Mouse (Mus musculus): ENCODE data around the gene Amn.

Amn gene

GRCm38 (mm10) chr12:111270629-111271277 is at the start of gene Amn:
Amn (plus strand) TSS chr12:111271095.
- no peak for DNase-seq (ENCODE audit: low read depth, low spot score)
- Histone ChIP-seq H3K36me3 (ENCODE audit: control insufficient read depth, insufficient read depth, low read length, poor library complexity, severe bottlenecking) (peaks cover 2% of the 10 kb centered on the region; the same call in 1 of the 2 replicates), H3K27me3 (ENCODE audit: control insufficient read depth, insufficient read depth, low read length, poor library complexity, severe bottlenecking) (no peaks in the 10 kb centered on the region; the same call in 1 of the 2 replicates)

- no peaks in the 10 kb centered on the region for H3K27me3 ChIP-seq (ENCODE audit: control insufficient read depth, insufficient read depth, low read length, poor library complexity, severe bottlenecking)
- DNase-seq (ENCODE audit: low read depth, low spot score) = no peak
- peaks cover 13% of the 10 kb centered on the region for H3K36me3 ChIP-seq (ENCODE audit: control insufficient read depth, insufficient read depth, low read length, poor library complexity, severe bottlenecking)
These were observed 45.6 kb upstream of the Amn start for GRCm38 (mm10) chr12:111225197-111225780.

- no peak for DNase-seq (ENCODE audit: low read depth, low spot score)
- H3K27me3 ChIP-seq (ENCODE audit: control insufficient read depth, insufficient read depth, low read length, poor library complexity, severe bottlenecking) = no peaks in the 10 kb centered on the region
- H3K36me3 ChIP-seq (ENCODE audit: control insufficient read depth, insufficient read depth, low read length, poor library complexity, severe bottlenecking) = peaks cover 6% of the 10 kb centered on the region
These were observed 43.5 kb upstream of the Amn start for GRCm38 (mm10) chr12:111227410-111227809.

GRCm38 (mm10) chr12:111228488-111228887 is 42.4 kb upstream of the Amn start:
- no peak for DNase-seq (ENCODE audit: low read depth, low spot score)
- H3K27me3 ChIP-seq (ENCODE audit: control insufficient read depth, insufficient read depth, low read length, poor library complexity, severe bottlenecking) = no peaks in the 10 kb centered on the region
- no peaks in the 10 kb centered on the region; the same call in 1 of the 2 replicates for H3K36me3 ChIP-seq (ENCODE audit: control insufficient read depth, insufficient read depth, low read length, poor library complexity, severe bottlenecking)

GRCm38 (mm10) chr12:111230793-111231192 is 40.1 kb upstream of the Amn start:
- Histone ChIP-seq H3K36me3 (ENCODE audit: control insufficient read depth, insufficient read depth, low read length, poor library complexity, severe bottlenecking) (no peaks in the 10 kb centered on the region; the same call in 1 of the 2 replicates), H3K27me3 (ENCODE audit: control insufficient read depth, insufficient read depth, low read length, poor library complexity, severe bottlenecking) (no peaks in the 10 kb centered on the region)
- no peak for DNase-seq (ENCODE audit: low read depth, low spot score)

- Histone ChIP-seq H3K36me3 (ENCODE audit: control insufficient read depth, insufficient read depth, low read length, poor library complexity, severe bottlenecking) (peaks cover 3% of the 10 kb centered on the region; the same call in 1 of the 2 replicates), H3K27me3 (ENCODE audit: control insufficient read depth, insufficient read depth, low read length, poor library complexity, severe bottlenecking) (no peaks in the 10 kb centered on the region)
- DNase-seq (ENCODE audit: low read depth, low spot score) = no peak
These were observed 37.1 kb upstream of the Amn start for GRCm38 (mm10) chr12:111233798-111234197.

- DNase-seq (ENCODE audit: low read depth, low spot score) = no peak
- Histone ChIP-seq H3K36me3 (ENCODE audit: control insufficient read depth, insufficient read depth, low read length, poor library complexity, severe bottlenecking) (peaks cover 5% of the 10 kb centered on the region; the same call in 1 of the 2 replicates), H3K27me3 (ENCODE audit: control insufficient read depth, insufficient read depth, low read length, poor library complexity, severe bottlenecking) (no peaks in the 10 kb centered on the region)
These were observed 36.5 kb upstream of the Amn start for GRCm38 (mm10) chr12:111234383-111234782.

- H3K36me3 ChIP-seq (ENCODE audit: control insufficient read depth, insufficient read depth, low read length, poor library complexity, severe bottlenecking) = peaks cover 5% of the 10 kb centered on the region; the same call in 1 of the 2 replicates
- DNase-seq (ENCODE audit: low read depth, low spot score) = no peak
- H3K27me3 ChIP-seq (ENCODE audit: control insufficient read depth, insufficient read depth, low read length, poor library complexity, severe bottlenecking) = no peaks in the 10 kb centered on the region
These were observed 35.3 kb upstream of the Amn start for GRCm38 (mm10) chr12:111235631-111236030.

- DNase-seq (ENCODE audit: low read depth, low spot score) = no peak
These were observed 33.2 kb upstream of the Amn start for GRCm38 (mm10) chr12:111237611-111238188.

GRCm38 (mm10) chr12:111238345-111238744 is 32.5 kb upstream of the Amn start:
- no peak for DNase-seq (ENCODE audit: low read depth, low spot score)
- Histone ChIP-seq H3K27me3 (ENCODE audit: control insufficient read depth, insufficient read depth, low read length, poor library complexity, severe bottlenecking) (no peaks in the 10 kb centered on the region), H3K36me3 (ENCODE audit: control insufficient read depth, insufficient read depth, low read length, poor library complexity, severe bottlenecking) (peaks cover 8% of the 10 kb centered on the region)

More at GRCm38 (mm10) chr12:111237611-111238188, 33.2 kb upstream of the Amn start:
- Histone ChIP-seq H3K36me3 (ENCODE audit: control insufficient read depth, insufficient read depth, low read length, poor library complexity, severe bottlenecking) (peaks cover 5% of the 10 kb centered on the region), H3K27me3 (ENCODE audit: control insufficient read depth, insufficient read depth, low read length, poor library complexity, severe bottlenecking) (no peaks in the 10 kb centered on the region)

GRCm38 (mm10) chr12:111238778-111239177 is 32.1 kb upstream of the Amn start:
- Histone ChIP-seq H3K36me3 (ENCODE audit: control insufficient read depth, insufficient read depth, low read length, poor library complexity, severe bottlenecking) (peaks cover 11% of the 10 kb centered on the region), H3K27me3 (ENCODE audit: control insufficient read depth, insufficient read depth, low read length, poor library complexity, severe bottlenecking) (no peaks in the 10 kb centered on the region)
- DNase-seq (ENCODE audit: low read depth, low spot score) = no peak

- H3K36me3 ChIP-seq (ENCODE audit: control insufficient read depth, insufficient read depth, low read length, poor library complexity, severe bottlenecking) = peaks cover 13% of the 10 kb centered on the region
- H3K27me3 ChIP-seq (ENCODE audit: control insufficient read depth, insufficient read depth, low read length, poor library complexity, severe bottlenecking) = no peaks in the 10 kb centered on the region
- DNase-seq (ENCODE audit: low read depth, low spot score) = no peak
These were observed 31.0 kb upstream of the Amn start for GRCm38 (mm10) chr12:111239930-111240329.

- no peak for DNase-seq (ENCODE audit: low read depth, low spot score)
- Histone ChIP-seq H3K36me3 (ENCODE audit: control insufficient read depth, insufficient read depth, low read length, poor library complexity, severe bottlenecking) (peaks cover 15% of the 10 kb centered on the region), H3K27me3 (ENCODE audit: control insufficient read depth, insufficient read depth, low read length, poor library complexity, severe bottlenecking) (no peaks in the 10 kb centered on the region)
These were observed 29.0 kb upstream of the Amn start for GRCm38 (mm10) chr12:111241916-111242315.

GRCm38 (mm10) chr12:111242346-111242745 is 28.5 kb upstream of the Amn start:
- no peaks in the 10 kb centered on the region for H3K27me3 ChIP-seq (ENCODE audit: control insufficient read depth, insufficient read depth, low read length, poor library complexity, severe bottlenecking)
- H3K36me3 ChIP-seq (ENCODE audit: control insufficient read depth, insufficient read depth, low read length, poor library complexity, severe bottlenecking) = peaks cover 15% of the 10 kb centered on the region
- DNase-seq (ENCODE audit: low read depth, low spot score) = no peak

GRCm38 (mm10) chr12:111243733-111244132 is 27.2 kb upstream of the Amn start:
- Histone ChIP-seq H3K36me3 (ENCODE audit: control insufficient read depth, insufficient read depth, low read length, poor library complexity, severe bottlenecking) (peaks cover 15% of the 10 kb centered on the region), H3K27me3 (ENCODE audit: control insufficient read depth, insufficient read depth, low read length, poor library complexity, severe bottlenecking) (no peaks in the 10 kb centered on the region)
- no peak for DNase-seq (ENCODE audit: low read depth, low spot score)

Measured in splenic B cell, adult 2 months (primary cell).